Mouse (Mus musculus): ENCODE measurements around the gene Manba. TPM values are rescaled to one million over a fixed set of nuclear protein-coding genes. Genes with fewer than 3 reads are reported as not detected.
"Not testable (repeated sequence)": the region's sequence is repeated elsewhere in the genome, so short reads cannot be mapped to it uniquely, and the experiment has no call there.

The Manba gene
- polyA plus RNA-seq, 1 experiment from 2014 or later: 5.9 TPM

GRCm38 (mm10) chr3:135489865-135490520, 4.6 kb downstream of the Manba start:
- no peak for ATAC-seq (ENCODE audit: low read depth)
- no peak overlapping the region for H3K4me3 ChIP-seq
- H3K36me3 ChIP-seq: no peaks in the 10 kb centered on the region
- H3K4me1 ChIP-seq (replicated peaks): peaks cover 9% of the 10 kb centered on the region
- no peaks in the 10 kb centered on the region for H3K27me3 ChIP-seq
- H3K4me2 ChIP-seq: no peak overlapping the region
- no peak overlapping the region for H3K9ac ChIP-seq
- H3K27ac ChIP-seq (replicated peaks): no peak overlapping the region
- H3K9me3 ChIP-seq: no peaks in the 10 kb centered on the region
- WGBS: 86% methylated on average over 5 of the region's 5 CpGs

GRCm38 (mm10) chr3:135491102-135491501, 5.7 kb downstream of the Manba start:
- WGBS: 93% methylated on average over 6 of the region's 6 CpGs

GRCm38 (mm10) chr3:135493320-135493719, 7.9 kb downstream of the Manba start:
- not testable (repeated sequence) for H3K27me3 ChIP-seq; H3K9ac ChIP-seq; H3K4me1 ChIP-seq (replicated peaks); ATAC-seq (ENCODE audit: low read depth); H3K27ac ChIP-seq (replicated peaks); H3K4me2 ChIP-seq; H3K4me3 ChIP-seq; H3K36me3 ChIP-seq; H3K9me3 ChIP-seq
- WGBS: 80% methylated on average over 7 of the region's 7 CpGs

More at GRCm38 (mm10) chr3:135491102-135491501, 5.7 kb downstream of the Manba start:
- no peak for ATAC-seq (ENCODE audit: low read depth)
- no peak overlapping the region for H3K27ac ChIP-seq (replicated peaks)
- H3K4me1 ChIP-seq (replicated peaks): peaks cover under 1% of the 10 kb centered on the region; the same call in 1 of the 2 replicates
- no peaks in the 10 kb centered on the region for H3K36me3 ChIP-seq
- no peak overlapping the region for H3K4me2 ChIP-seq
- H3K9ac ChIP-seq: no peak overlapping the region
- no peaks in the 10 kb centered on the region for H3K9me3 ChIP-seq
- no peaks in the 10 kb centered on the region for H3K27me3 ChIP-seq
- no peak overlapping the region for H3K4me3 ChIP-seq

GRCm38 (mm10) chr3:135497956-135498355, 12.5 kb downstream of the Manba start:
- H3K27ac ChIP-seq (replicated peaks); H3K4me3 ChIP-seq; H3K4me1 ChIP-seq (replicated peaks); ATAC-seq (ENCODE audit: low read depth); H3K27me3 ChIP-seq; H3K9me3 ChIP-seq; H3K4me2 ChIP-seq; H3K36me3 ChIP-seq; H3K9ac ChIP-seq: not testable (repeated sequence)
- 90% methylated on average over 4 of the region's 4 CpGs for WGBS

- Histone ChIP-seq H3K4me3 (no peak overlapping the region), H3K4me1 (replicated peaks) (no peaks in the 10 kb centered on the region), H3K4me2 (no peak overlapping the region), H3K9me3 (no peaks in the 10 kb centered on the region), H3K9ac (no peak overlapping the region), H3K27ac (replicated peaks) (no peak overlapping the region), H3K36me3 (no peaks in the 10 kb centered on the region), H3K27me3 (no peaks in the 10 kb centered on the region)
- ATAC-seq (ENCODE audit: low read depth): no peak
- WGBS: 88% methylated on average over 5 of the region's 5 CpGs
Observed at GRCm38 (mm10) chr3:135498891-135499290, 13.5 kb downstream of the Manba start.

GRCm38 (mm10) chr3:135503160-135503559, 17.7 kb downstream of the Manba start:
- no peak overlapping the region for H3K9ac ChIP-seq
- H3K4me1 ChIP-seq (replicated peaks): no peaks in the 10 kb centered on the region
- no peak overlapping the region for H3K4me2 ChIP-seq
- no peaks in the 10 kb centered on the region for H3K27me3 ChIP-seq
- WGBS: 85% methylated on average over 5 of the region's 5 CpGs
- H3K36me3 ChIP-seq: no peaks in the 10 kb centered on the region
- H3K27ac ChIP-seq (replicated peaks): no peak overlapping the region
- ATAC-seq (ENCODE audit: low read depth): no peak
- H3K9me3 ChIP-seq: no peaks in the 10 kb centered on the region
- no peak overlapping the region for H3K4me3 ChIP-seq

- Histone ChIP-seq H3K9ac (no peak overlapping the region), H3K9me3 (no peaks in the 10 kb centered on the region), H3K4me2 (no peak overlapping the region), H3K4me3 (no peak overlapping the region), H3K27me3 (no peaks in the 10 kb centered on the region), H3K4me1 (replicated peaks) (no peaks in the 10 kb centered on the region), H3K36me3 (no peaks in the 10 kb centered on the region), H3K27ac (replicated peaks) (no peak overlapping the region)
- ATAC-seq (ENCODE audit: low read depth): no peak
- 63% methylated on average over 10 of the region's 10 CpGs for WGBS
Observed at GRCm38 (mm10) chr3:135505369-135505909, 20.0 kb downstream of the Manba start.

- Histone ChIP-seq H3K4me2 (no peak overlapping the region), H3K27me3 (no peaks in the 10 kb centered on the region), H3K27ac (replicated peaks) (no peak overlapping the region), H3K9ac (no peak overlapping the region), H3K4me1 (replicated peaks) (no peaks in the 10 kb centered on the region), H3K9me3 (no peaks in the 10 kb centered on the region), H3K4me3 (no peak overlapping the region), H3K36me3 (no peaks in the 10 kb centered on the region)
- 88% methylated on average over 13 of the region's 13 CpGs for WGBS
- no peak for ATAC-seq (ENCODE audit: low read depth)
Observed at GRCm38 (mm10) chr3:135505916-135506482, 20.6 kb downstream of the Manba start.

- Histone ChIP-seq H3K27me3 (no peaks in the 10 kb centered on the region), H3K4me2 (no peak overlapping the region), H3K4me1 (replicated peaks) (no peaks in the 10 kb centered on the region), H3K36me3 (no peaks in the 10 kb centered on the region), H3K4me3 (no peak overlapping the region), H3K9me3 (no peaks in the 10 kb centered on the region), H3K27ac (replicated peaks) (no peak overlapping the region), H3K9ac (no peak overlapping the region)
- WGBS: 91% methylated on average over 7 of the region's 7 CpGs
- no peak for ATAC-seq (ENCODE audit: low read depth)
Observed at GRCm38 (mm10) chr3:135507506-135507905, 22.1 kb downstream of the Manba start.

GRCm38 (mm10) chr3:135508191-135508590, 22.8 kb downstream of the Manba start:
- Histone ChIP-seq H3K4me1 (replicated peaks) (0 out of 2 replicates have a peak, but pooled peaks cover 3% of the 10 kb centered on the region), H3K4me3 (no peak overlapping the region), H3K9me3 (no peaks in the 10 kb centered on the region), H3K36me3 (no peaks in the 10 kb centered on the region), H3K27ac (replicated peaks) (no peak overlapping the region), H3K27me3 (no peaks in the 10 kb centered on the region), H3K9ac (no peak overlapping the region), H3K4me2 (no peak overlapping the region)
- no peak for ATAC-seq (ENCODE audit: low read depth)
- 88% methylated on average over 1 of the region's 1 CpGs for WGBS

GRCm38 (mm10) chr3:135510372-135510771, 25.0 kb downstream of the Manba start:
- 93% methylated on average over 3 of the region's 3 CpGs for WGBS
- no peaks in the 10 kb centered on the region for H3K27me3 ChIP-seq

GRCm38 (mm10) chr3:135511683-135512082, 26.3 kb downstream of the Manba start:
- Histone ChIP-seq H3K27me3 (no peaks in the 10 kb centered on the region), H3K9ac (no peak overlapping the region), H3K27ac (replicated peaks) (no peak overlapping the region), H3K9me3 (no peaks in the 10 kb centered on the region), H3K36me3 (no peaks in the 10 kb centered on the region), H3K4me2 (no peak overlapping the region), H3K4me1 (replicated peaks) (0 out of 2 replicates have a peak, but pooled peaks cover 8% of the 10 kb centered on the region), H3K4me3 (no peak overlapping the region)
- no peak for ATAC-seq (ENCODE audit: low read depth)
- 54% methylated on average over 11 of the region's 11 CpGs for WGBS

More at GRCm38 (mm10) chr3:135510372-135510771, 25.0 kb downstream of the Manba start:
- no peak overlapping the region for H3K4me2 ChIP-seq
- H3K27ac ChIP-seq (replicated peaks): no peak overlapping the region
- no peaks in the 10 kb centered on the region for H3K9me3 ChIP-seq
- H3K4me1 ChIP-seq (replicated peaks): 0 out of 2 replicates have a peak, but pooled peaks cover 8% of the 10 kb centered on the region
- no peak for ATAC-seq (ENCODE audit: low read depth)
- no peak overlapping the region for H3K4me3 ChIP-seq
- H3K9ac ChIP-seq: no peak overlapping the region
- no peaks in the 10 kb centered on the region for H3K36me3 ChIP-seq

Measured in neural tube, embryonic 13.5 days (tissue).